Mouse (Mus musculus): ENCODE results near the gene Cenpf.

GRCm38 (mm10) chr1:189688388-189688750 is 483 bp upstream of the Cenpf start:
- TF ChIP-seq POLR2A (IDR thresholded peaks at IDR 0.05; ENCODE audit: control insufficient read depth, low read depth, low read length) (no peak), CTCF (IDR thresholded peaks at IDR 0.05; ENCODE audit: control insufficient read depth, insufficient read depth, insufficient replicate concordance, low read depth, low read length) (no peak)

Measured in testis, adult 2 months (tissue).